22 mouse cellular contexts compared by ENCODE assay signal in genomic region chr11:61116226-61116625, GRCm38 (mm10). TPM values are rescaled to one million over a fixed set of nuclear protein-coding genes. Genes with fewer than 3 reads are reported as not detected.
A peak's percentile ranks its signal among the peaks of the same experiment; 100 is the strongest.
DNase-seq lines count a peak whose midpoint lies in the region; ATAC-seq and TF ChIP-seq lines count a peak whose summit lies in the region.
"Had no signal": no experiment of that assay in that cellular context is flagged by ENCODE, and none has a peak within 500 bp of the region (broad histone marks: within the 10 kb centered on the region; RNA-seq: fewer than 3 reads in every experiment).

No protein-coding gene starts in this region.

- H3K4me2 ChIP-seq in lung, postnatal 0 days (replicated peaks; ENCODE audit: low read depth, low read length) = no peak overlapping the region
- H3K4me2 ChIP-seq in intestine, embryonic 15.5 days (replicated peaks) = no peak overlapping the region
- H3K4me2 ChIP-seq: midbrain, embryonic 12.5 days had no signal

- no peak overlapping the region for H3K4me3 ChIP-seq in lung, postnatal 0 days (ENCODE audit: low read depth, low read length)
- no peak overlapping the region for H3K4me3 ChIP-seq in intestine, embryonic 15.5 days (replicated peaks)
- H3K4me3 ChIP-seq: left cerebral cortex, adult 2 months; limb, embryonic 10.5 days; midbrain, embryonic 12.5 days had no signal

- H3K9me3 ChIP-seq in lung, postnatal 0 days (ENCODE audit: low read length) = no peaks in the 10 kb centered on the region
- no peaks in the 10 kb centered on the region for H3K9me3 ChIP-seq in intestine, embryonic 15.5 days
- H3K9me3 ChIP-seq: limb, embryonic 10.5 days; midbrain, embryonic 12.5 days had no signal

- DNase-seq in A20 (ENCODE audit: low read depth, low spot score) = peak; percentile 72
- DNase-seq in B cell, adult 2 months = peak; percentile 62 to 68
- peak; percentile 11 for DNase-seq in lung, postnatal 0 days (ENCODE audit: low spot score)
- peak; percentile 32 to 42 for DNase-seq in monocyte, adult 2 months (ENCODE audit: low read depth in 1 of 2, low spot score in 2 of 2)
- DNase-seq in kidney, adult 9 months = no peak
- DNase-seq: adrenal gland, postnatal 25 days; cerebellum, adult 8-10 months; gastrocnemius, postnatal 14 days; heart, postnatal 14 days; kidney, adult 11 months; kidney, postnatal 25 days; right cerebral cortex, postnatal 4 days; thymus, postnatal 14 days had no signal

- no peaks in the 10 kb centered on the region for H3K36me3 ChIP-seq in lung, postnatal 0 days (ENCODE audit: insufficient read depth, low read length)
- no peaks in the 10 kb centered on the region for H3K36me3 ChIP-seq in intestine, embryonic 15.5 days
- H3K36me3 ChIP-seq: limb, embryonic 10.5 days; midbrain, embryonic 12.5 days had no signal

- H3K27me3 ChIP-seq in lung, postnatal 0 days (replicated peaks; ENCODE audit: insufficient read depth, low read length) = no peaks in the 10 kb centered on the region
- no peaks in the 10 kb centered on the region for H3K27me3 ChIP-seq in intestine, embryonic 15.5 days (replicated peaks)
- H3K27me3 ChIP-seq: midbrain, embryonic 12.5 days; Patski had no signal

- TF ChIP-seq CTCF in lung, postnatal 0 days (IDR thresholded peaks at IDR 0.05) = no peak

- ATAC-seq in lung, postnatal 0 days = no peak
- no peak for ATAC-seq in CD4-positive, CD25-positive, alpha-beta regulatory T cell, adult 4 months
- ATAC-seq in intestine, embryonic 15.5 days = no peak
- ATAC-seq: activated CD4-positive, CD25-positive, alpha-beta regulatory T cell, adult 4 months; hindbrain, embryonic 16.5 days; Patski had no signal

- H3K27ac ChIP-seq in lung, postnatal 0 days (ENCODE audit: low read length) = no peak overlapping the region
- no peak overlapping the region for H3K27ac ChIP-seq in intestine, embryonic 15.5 days
- H3K27ac ChIP-seq: left cerebral cortex, adult 2 months; limb, embryonic 10.5 days; liver, embryonic 14.5 days; midbrain, embryonic 12.5 days had no signal

- WGBS in lung, postnatal 0 days = 45% methylated on average over 8 of the region's 8 CpGs
- WGBS in intestine, embryonic 15.5 days = 63% methylated on average over 8 of the region's 8 CpGs

- no peaks in the 10 kb centered on the region for H3K4me1 ChIP-seq in lung, postnatal 0 days (ENCODE audit: insufficient read depth, low read depth, low read length)
- H3K4me1 ChIP-seq in intestine, embryonic 15.5 days (replicated peaks) = no peaks in the 10 kb centered on the region
- H3K4me1 ChIP-seq: limb, embryonic 10.5 days; midbrain, embryonic 12.5 days had no signal

- H3K9ac ChIP-seq in lung, postnatal 0 days (replicated peaks; ENCODE audit: low read depth) = no peak overlapping the region
- H3K9ac ChIP-seq in intestine, embryonic 15.5 days = no peak overlapping the region
- H3K9ac ChIP-seq: liver, embryonic 14.5 days; midbrain, embryonic 12.5 days had no signal

- no peak for TF ChIP-seq EP300 in lung, postnatal 0 days (IDR thresholded peaks at IDR 0.05)

RNA-seq across cellular contexts. Expression of gene Tnfrsf13b, which starts 10.3 kb away (rescaled TPM):
- polyA plus RNA-seq in lung, postnatal 0 days (2015; fragmentation: Nextera tagmentation; extraction: Ambion mirVana) = 8.5 and 10.8 TPM in 2 replicates
- polyA plus RNA-seq in CD4-positive, CD25-positive, alpha-beta regulatory T cell, adult 4 months (2017; shearing (Covaris generic)) = 10 to 100 TPM; 77.2 to 97.2 TPM
- 2.7 and 2.8 TPM in 2 replicates for polyA plus RNA-seq in intestine, embryonic 15.5 days (2015; fragmentation: Nextera tagmentation; extraction: Ambion mirVana)
- polyA plus RNA-seq: Patski had no signal

RNA-seq across cellular contexts. Expression of gene Usp22, which starts 58.6 kb away (rescaled TPM):
- 38.4 and 39.9 TPM in 2 replicates for polyA plus RNA-seq in lung, postnatal 0 days (2015; fragmentation: Nextera tagmentation; extraction: Ambion mirVana)
- polyA plus RNA-seq in CD4-positive, CD25-positive, alpha-beta regulatory T cell, adult 4 months (2017; shearing (Covaris generic)) = 10 to 100 TPM; 11.3 to 13.1 TPM
- polyA plus RNA-seq in intestine, embryonic 15.5 days (2015; fragmentation: Nextera tagmentation; extraction: Ambion mirVana) = 89.0 and 98.6 TPM in 2 replicates
